Mouse (Mus musculus) liver, embryonic 16.5 days (tissue): ENCODE results near the gene Vamp9. TPM values are rescaled to one million over a fixed set of nuclear protein-coding genes. Genes with fewer than 3 reads are reported as not detected.
A peak's percentile ranks its signal among the peaks of the same experiment; 100 is the strongest.

ENCODE experiments used
- ATAC-seq: fragments of 200-750 bp; cut with Nextera tagmentation; 2 replicates; pipeline ENCODE4 v1.8.0; 2017; ENCODE audit warnings: low read depth, mild to moderate bottlenecking, moderate number of reproducible peaks, moderate library complexity
- H3K27ac ChIP-seq: fragments of 300-500 bp; sonication (generic); 2 replicates; pipeline ENCODE4 v1.5.1; 2014; ENCODE audit warnings: mild to moderate bottlenecking, low read length
- H3K27me3 ChIP-seq: fragments of 300-500 bp; sonication (generic); 2 replicates; pipeline ENCODE4 v1.6.1; 2014; ENCODE audit warnings: low read depth, low read length, mixed read lengths; ENCODE audit not compliant: control insufficient read depth, insufficient read depth
- H3K36me3 ChIP-seq: fragments of 300-500 bp; sonication (generic); 2 replicates; pipeline ENCODE4 v1.6.1; 2014; ENCODE audit warnings: mild to moderate bottlenecking; ENCODE audit not compliant: control insufficient read depth, insufficient read depth
- H3K4me1 ChIP-seq: fragments of 300-500 bp; sonication (generic); 2 replicates; pipeline ENCODE4 v1.6.1; 2014; ENCODE audit warnings: low read depth, low read length, mixed read lengths; ENCODE audit not compliant: control insufficient read depth
- H3K4me2 ChIP-seq: fragments of 300-500 bp; sonication (generic); 2 replicates; pipeline ENCODE4 v1.6.1; 2014; ENCODE audit warnings: low read depth, low read length, mixed read lengths
- H3K4me3 ChIP-seq: fragments of 300-500 bp; sonication (generic); 2 replicates; pipeline ENCODE4 v1.5.1; 2014; ENCODE audit warnings: low read depth, mild to moderate bottlenecking, low read length
- H3K9ac ChIP-seq: fragments of 300-500 bp; sonication (generic); 2 replicates; pipeline ENCODE4 v1.6.1; 2014; ENCODE audit warnings: low read depth, low read length
- H3K9me3 ChIP-seq: fragments of 300-500 bp; sonication (generic); replicated peaks from 2 replicates; pipeline ENCODE4 v1.6.1; 2016; ENCODE audit warnings: low read length; ENCODE audit not compliant: control insufficient read depth
- WGBS: fragments of 180-500 bp; shearing (Covaris S2); extraction: QIAGEN DNeasy Blood & Tissue Kit; methylation state at CpG from one replicate; pipeline ENCODE4 v1.1.7; 2014; ENCODE audit not compliant: insufficient replicate concordance; 5-methylcytosine and 5-hydroxymethylcytosine counted together
- polyA plus RNA-seq: library from polyadenylated mRNA; unstranded; fragments of >200 nt; fragmentation: Nextera tagmentation; extraction: Ambion mirVana; gene quantifications from 2 replicates; pipeline ENCODE4 v1.2.1, GENCODE M21; 2015

Vamp9 gene
- 0.18 TPM in 1 of 2 replicates, not detected in the other for polyA plus RNA-seq

DNA sequence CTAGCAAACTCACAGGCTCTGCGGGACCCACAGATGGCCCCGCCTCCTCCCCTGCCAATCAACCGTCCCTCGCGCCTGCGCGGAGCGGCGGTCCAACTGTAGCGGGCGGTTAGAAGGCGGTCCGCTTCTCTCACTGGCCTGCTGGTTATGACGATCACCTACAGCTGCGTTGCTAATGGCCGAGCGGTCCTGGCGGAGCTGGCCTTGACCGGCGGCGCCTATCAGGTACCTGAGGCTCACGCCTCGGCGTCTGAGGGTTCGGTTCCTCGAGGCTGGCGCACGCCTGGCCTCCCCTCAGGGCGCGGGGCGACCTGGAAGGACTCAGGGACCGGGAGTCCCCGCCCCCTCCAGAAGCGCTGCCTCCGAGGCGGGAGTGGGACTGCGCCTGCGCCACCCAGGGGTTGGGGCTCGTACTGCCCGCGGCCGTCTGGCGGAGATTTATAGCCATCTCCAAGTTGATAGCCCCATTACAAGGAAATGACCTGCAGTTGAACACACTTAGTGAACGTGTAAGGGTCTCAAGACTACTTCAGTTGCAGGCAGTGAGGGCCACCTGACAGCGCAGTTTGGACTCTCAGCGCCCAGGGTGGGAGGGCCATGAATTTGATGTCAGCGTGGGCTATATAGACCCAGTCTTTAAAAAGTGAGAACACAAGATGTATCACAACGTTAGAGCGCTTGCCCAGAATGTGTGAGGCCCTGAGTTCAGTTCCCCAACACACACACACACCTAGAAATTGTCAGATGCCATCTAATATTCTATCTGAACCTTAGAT lies at the start of gene Vamp9:
TSS of gene Vamp9 (plus strand) at position 74 of the 776 bp plus-strand sequence.
- peak within 1 kb of the TSS; percentile 65 for H3K27ac ChIP-seq
- WGBS: 4% methylated on average over 49 of the region's 49 CpGs

DNA sequence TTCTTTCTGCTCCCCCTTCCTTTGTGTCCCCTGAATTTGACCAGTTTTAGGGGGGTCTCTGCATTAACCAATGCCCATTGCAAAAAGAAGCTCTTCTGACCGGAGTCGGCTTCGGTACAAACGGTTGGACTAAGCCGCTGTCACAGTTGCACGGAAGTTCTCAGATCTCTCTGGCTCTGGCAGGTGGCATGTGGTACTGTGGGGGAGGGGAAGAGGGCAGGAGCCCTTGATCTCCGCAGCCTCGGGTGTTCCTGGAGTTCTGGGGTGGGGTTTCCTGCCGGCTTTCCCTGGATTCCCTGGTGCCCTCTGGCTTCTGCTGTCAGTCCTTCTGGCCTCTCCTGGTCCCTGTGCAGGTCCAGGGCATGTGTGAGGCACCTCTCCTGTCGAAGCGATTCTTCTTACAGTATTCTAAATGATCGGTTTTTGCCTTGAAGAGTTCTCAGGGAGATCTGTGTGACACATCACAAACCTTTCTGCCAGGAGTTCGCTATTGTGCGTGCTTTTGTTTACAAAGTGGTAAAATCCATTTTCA lies 48.9 kb upstream of the Vamp9 start:
- no peak overlapping the region for H3K4me3 ChIP-seq
- no peak overlapping the region for H3K9ac ChIP-seq
- no peaks in the 10 kb centered on the region for H3K36me3 ChIP-seq
- H3K27ac ChIP-seq: no peak overlapping the region
- ATAC-seq: no peak
- H3K9me3 ChIP-seq: no peaks in the 10 kb centered on the region
- H3K4me2 ChIP-seq: no peak overlapping the region
- H3K27me3 ChIP-seq: no peaks in the 10 kb centered on the region
- no peaks in the 10 kb centered on the region for H3K4me1 ChIP-seq
- 33% methylated on average over 14 of the region's 14 CpGs for WGBS

More for the DNA sequence above, at the start of gene Vamp9:
- Histone ChIP-seq H3K4me2 (peak within 1 kb of the TSS; percentile 66), H3K27me3 (no peaks in the 10 kb centered on the region), H3K36me3 (no peaks in the 10 kb centered on the region), H3K4me1 (no peaks in the 10 kb centered on the region; the same call in none of the 2 replicates), H3K9ac (peak within 1 kb of the TSS; percentile 57), H3K9me3 (no peaks in the 10 kb centered on the region), H3K4me3 (peak within 1 kb of the TSS; percentile 63)
- ATAC-seq: peak; percentile 97

DNA sequence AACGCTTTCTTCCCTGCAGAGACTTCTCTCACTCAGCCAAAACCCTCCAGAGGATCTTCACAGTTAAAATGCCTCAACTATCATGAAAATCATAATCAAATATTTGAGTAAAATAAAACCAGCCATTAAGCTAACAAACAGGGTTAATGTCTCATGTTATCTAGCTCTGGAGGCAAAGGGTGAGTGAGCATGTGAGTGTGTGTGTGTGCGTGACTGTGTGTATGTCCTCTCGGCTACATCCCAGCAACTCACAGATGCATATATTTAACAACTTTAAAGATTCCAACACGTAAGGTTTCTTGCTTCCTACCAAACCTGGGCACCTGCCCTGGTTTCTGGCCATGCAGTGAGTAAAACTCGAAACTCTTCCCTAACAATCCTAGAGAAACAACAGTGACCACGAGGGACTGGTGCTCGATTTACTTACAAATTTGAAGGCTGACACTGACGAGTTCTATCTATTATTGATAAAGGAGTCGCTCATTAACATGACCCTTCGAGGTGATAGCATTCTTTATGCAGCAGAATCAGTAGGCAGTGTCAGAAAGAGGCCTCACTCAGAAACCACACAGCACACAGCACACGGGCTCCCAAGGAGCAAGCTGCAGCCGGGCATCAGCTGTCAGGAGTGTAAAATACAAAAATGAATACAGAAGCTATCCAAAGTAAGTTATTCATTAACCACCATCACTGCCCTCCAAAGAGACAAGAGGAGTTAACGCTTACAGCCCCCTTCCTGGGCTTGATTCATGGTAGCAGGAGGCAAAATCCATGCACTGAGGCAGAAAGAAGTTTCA lies 46.2 kb upstream of the Vamp9 start:
- Histone ChIP-seq H3K4me2 (no peak overlapping the region), H3K9me3 (no peaks in the 10 kb centered on the region), H3K4me3 (no peak overlapping the region), H3K4me1 (no peaks in the 10 kb centered on the region), H3K27ac (no peak overlapping the region), H3K36me3 (no peaks in the 10 kb centered on the region), H3K9ac (no peak overlapping the region), H3K27me3 (no peaks in the 10 kb centered on the region)
- 45% methylated on average over 13 of the region's 13 CpGs for WGBS
- ATAC-seq: no peak

DNA sequence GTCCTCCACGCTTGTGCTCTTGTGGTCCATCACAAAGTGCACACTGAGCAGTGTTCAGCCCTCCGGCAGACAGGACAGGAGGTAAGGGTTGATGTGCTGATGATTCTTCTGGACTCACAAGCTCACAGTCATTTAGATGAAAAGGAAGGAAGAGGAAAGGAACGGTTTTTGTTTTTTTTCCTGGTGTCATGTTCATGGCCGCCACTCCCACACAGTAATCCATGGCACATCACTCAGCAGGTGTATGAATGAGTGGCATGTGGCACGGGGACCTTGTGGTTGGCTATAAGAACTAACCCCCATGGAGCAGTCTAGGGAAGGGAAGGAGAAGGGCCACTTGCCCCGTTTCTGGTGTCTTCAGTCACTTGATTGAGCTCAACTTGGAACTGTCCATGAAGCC lies 44.2 kb upstream of the Vamp9 start:
- Histone ChIP-seq H3K4me2 (no peak overlapping the region), H3K36me3 (no peaks in the 10 kb centered on the region), H3K9ac (no peak overlapping the region), H3K27me3 (no peaks in the 10 kb centered on the region), H3K4me3 (no peak overlapping the region), H3K4me1 (no peaks in the 10 kb centered on the region), H3K27ac (no peak overlapping the region), H3K9me3 (no peaks in the 10 kb centered on the region)
- WGBS: 65% methylated on average over 6 of the region's 6 CpGs
- ATAC-seq: no peak

DNA sequence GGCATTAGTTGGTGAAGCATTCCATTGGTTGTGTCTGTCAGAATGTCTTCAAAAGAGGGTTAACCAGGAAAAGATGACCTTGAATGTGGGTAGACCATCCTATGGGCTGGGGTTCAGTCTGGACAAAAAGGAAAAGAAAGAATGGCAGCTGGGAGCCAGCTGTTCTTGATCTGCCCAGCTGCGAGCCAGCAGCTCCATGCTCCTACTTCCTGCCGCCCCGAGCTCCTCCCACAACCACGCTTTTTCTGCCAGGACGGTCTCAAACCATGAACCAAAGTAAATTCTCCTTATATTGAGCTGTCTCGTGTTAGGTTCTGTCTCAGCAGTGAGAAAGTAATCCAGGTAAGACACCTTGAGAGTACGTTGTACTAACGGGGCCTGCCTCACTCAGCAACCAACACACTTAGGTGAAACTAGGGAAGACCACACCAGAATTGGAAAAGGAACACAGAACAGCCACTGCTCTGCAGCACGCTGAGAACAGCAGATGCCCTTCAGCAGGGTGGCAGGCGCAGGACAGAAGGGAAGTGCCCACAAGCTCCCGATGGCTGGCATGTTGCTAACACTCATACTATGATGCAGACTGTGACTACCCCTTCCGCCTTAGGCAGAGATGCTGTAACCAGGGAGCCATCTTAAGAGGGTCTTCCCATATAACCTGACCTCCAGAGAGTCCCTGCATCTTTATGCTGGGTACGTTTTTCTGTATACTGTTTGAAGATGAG lies 42.2 kb upstream of the Vamp9 start:
- H3K4me2 ChIP-seq: no peak overlapping the region
- H3K27ac ChIP-seq: no peak overlapping the region
- H3K4me1 ChIP-seq: no peaks in the 10 kb centered on the region
- H3K9ac ChIP-seq: no peak overlapping the region
- no peaks in the 10 kb centered on the region for H3K27me3 ChIP-seq
- H3K36me3 ChIP-seq: no peaks in the 10 kb centered on the region
- H3K9me3 ChIP-seq: no peaks in the 10 kb centered on the region
- WGBS: 55% methylated on average over 13 of the region's 13 CpGs
- ATAC-seq: no peak
- H3K4me3 ChIP-seq: no peak overlapping the region

DNA sequence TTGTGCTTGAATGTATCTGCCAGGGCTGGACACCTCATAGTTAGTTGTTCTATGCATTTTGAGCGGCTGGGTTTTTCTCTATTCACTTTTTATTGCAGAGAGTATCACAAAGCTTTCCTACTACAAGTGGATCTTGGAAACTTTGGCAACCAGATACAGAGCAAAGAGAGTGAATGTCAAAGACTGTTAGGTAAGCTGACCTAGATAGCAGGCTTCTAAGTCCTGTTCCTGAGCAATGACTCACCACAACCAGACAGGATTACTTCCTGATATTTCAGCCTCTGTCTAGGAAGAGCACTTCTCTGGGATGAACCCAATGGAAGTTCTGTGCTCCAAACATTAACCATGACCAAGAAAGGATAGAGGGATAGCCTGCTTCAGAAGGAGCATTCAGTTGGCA lies 40.3 kb upstream of the Vamp9 start:
- no peak for ATAC-seq
- Histone ChIP-seq H3K9ac (no peak overlapping the region), H3K4me3 (no peak overlapping the region), H3K36me3 (no peaks in the 10 kb centered on the region), H3K27me3 (no peaks in the 10 kb centered on the region), H3K4me1 (no peaks in the 10 kb centered on the region), H3K4me2 (no peak overlapping the region), H3K9me3 (no peaks in the 10 kb centered on the region), H3K27ac (no peak overlapping the region)
- WGBS: 58% methylated on average over 1 of the region's 1 CpGs

GRCm38 (mm10) chr5:99868286-99868685 lies 37.8 kb upstream of the Vamp9 start:
- 73% methylated on average over 17 of the region's 17 CpGs for WGBS
- Histone ChIP-seq H3K36me3 (no peaks in the 10 kb centered on the region), H3K9me3 (no peaks in the 10 kb centered on the region), H3K4me2 (no peak overlapping the region), H3K27me3 (no peaks in the 10 kb centered on the region), H3K27ac (no peak overlapping the region), H3K4me1 (no peaks in the 10 kb centered on the region), H3K4me3 (no peak overlapping the region), H3K9ac (no peak overlapping the region)
- no peak for ATAC-seq

DNA sequence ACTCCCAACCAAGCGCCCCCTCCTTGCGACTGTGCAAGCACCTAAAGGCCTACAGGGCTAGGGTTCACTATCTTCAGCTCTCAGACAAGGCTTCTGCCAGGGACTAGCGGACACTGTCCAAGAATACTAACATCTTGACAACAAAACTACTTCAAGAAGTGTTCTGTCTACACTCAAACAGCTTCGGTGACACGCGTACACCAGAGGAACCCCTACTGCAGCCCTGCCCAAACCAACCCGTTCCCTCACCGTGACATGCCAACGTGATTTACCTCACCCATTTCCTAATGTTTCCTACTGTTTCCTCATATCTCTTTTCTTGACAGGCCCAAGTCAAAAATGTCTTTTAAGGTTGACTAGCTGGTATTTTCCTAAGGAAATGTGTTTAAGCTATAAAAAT lies 37.1 kb upstream of the Vamp9 start:
- no peak overlapping the region for H3K4me2 ChIP-seq
- no peak overlapping the region for H3K9ac ChIP-seq
- no peak overlapping the region for H3K27ac ChIP-seq
- H3K4me3 ChIP-seq: no peak overlapping the region
- H3K9me3 ChIP-seq: no peaks in the 10 kb centered on the region
- no peaks in the 10 kb centered on the region for H3K4me1 ChIP-seq
- H3K36me3 ChIP-seq: no peaks in the 10 kb centered on the region
- no peak for ATAC-seq
- H3K27me3 ChIP-seq: no peaks in the 10 kb centered on the region
- 43% methylated on average over 9 of the region's 9 CpGs for WGBS
